Mouse (Mus musculus): Measurements from ENCODE around the gene Catsperz. TPM values are rescaled to one million over a fixed set of nuclear protein-coding genes. Genes with fewer than 3 reads are reported as not detected.

The Catsperz gene
- total RNA-seq, 1 experiment: 14.9 TPM

DNA sequence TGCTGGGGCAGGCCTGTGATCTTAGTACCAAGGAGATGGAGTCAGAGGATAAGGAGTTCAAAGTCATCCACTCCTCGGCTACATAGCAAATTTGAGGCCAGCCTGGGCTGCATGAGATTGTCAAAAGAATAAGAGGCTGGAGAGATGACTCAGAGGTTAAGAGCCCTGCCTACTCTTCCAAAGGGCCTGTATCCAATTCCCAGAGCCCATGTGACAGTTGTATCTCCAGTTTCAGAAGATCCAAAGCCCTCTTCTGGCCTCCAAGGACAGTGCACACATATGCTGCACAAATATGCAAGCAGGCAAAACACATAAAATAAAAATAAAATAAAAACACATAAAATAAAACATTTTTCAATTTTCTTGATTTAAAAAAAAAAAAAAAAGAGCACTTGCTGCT, 50.9 kb downstream of the Catsperz start:
- Histone ChIP-seq H3K9me3 (ENCODE audit: control insufficient read depth, insufficient read depth, low read depth, low read length) (no peaks in the 10 kb centered on the region), H3K36me3 (ENCODE audit: control insufficient read depth, insufficient read depth, low read length, poor library complexity, severe bottlenecking) (no peaks in the 10 kb centered on the region), H3K4me3 (ENCODE audit: insufficient read depth in 1 of 2, low read depth in 1 of 2, low read length in 2 of 2, poor library complexity in 1 of 2, severe bottlenecking in 1 of 2) (no peak overlapping the region), H3K4me1 (ENCODE audit: control insufficient read depth in 2 of 2, insufficient read depth in 2 of 2, low read length in 2 of 2, poor library complexity in 1 of 2) (peaks cover under 1 to 2% of the 10 kb centered on the region in 2 experiments; a peak in 1 of 4 replicates), H3K9ac (ENCODE audit: insufficient read depth, low read depth, low read length, poor library complexity, severe bottlenecking) (no peak overlapping the region), H3K27ac (ENCODE audit: insufficient read depth, low read depth, low read length, poor library complexity, severe bottlenecking) (no peak overlapping the region)
- in situ Hi-C loops (cut with MboI; ENCODE audit: low sequenced_read_pairs in 2 of 2, unreplicated experiment in 2 of 2): no loop called here
- TF ChIP-seq HCFC1 (IDR thresholded peaks at IDR 0.05; ENCODE audit: borderline replicate concordance, insufficient read depth, low read length) (no peak), MAFK (IDR thresholded peaks at IDR 0.05; ENCODE audit: insufficient read depth, low read depth, low read length) (no peak), ZNF384 (IDR thresholded peaks at IDR 0.05; ENCODE audit: low read depth, low read length) (no peak), CHD2 (IDR thresholded peaks at IDR 0.05; ENCODE audit: low read depth, low read length) (no peak), ZC3H11A (IDR thresholded peaks at IDR 0.05; ENCODE audit: borderline replicate concordance, low read depth, low read length) (no peak)
- DNase-seq (ENCODE audit: low read depth, low spot score): no peak

DNA sequence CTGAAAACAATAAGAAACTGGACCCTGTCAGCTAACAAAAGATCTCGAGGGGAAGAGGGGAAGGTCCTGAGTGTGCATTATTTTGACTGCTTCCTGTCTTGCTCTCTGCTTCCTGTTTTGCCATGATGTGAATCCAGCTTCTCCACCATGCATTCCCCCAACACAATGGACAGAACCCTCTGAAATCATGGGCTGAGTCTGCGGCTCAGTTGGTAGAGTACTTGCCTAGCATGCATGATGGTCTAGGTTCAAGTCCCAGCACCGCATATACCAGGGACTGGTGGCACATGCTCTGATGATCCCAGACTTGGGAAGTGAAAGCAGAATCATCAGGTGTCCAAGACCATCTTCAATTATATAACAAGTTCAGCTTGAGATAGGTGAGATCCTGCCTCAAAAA, 52.5 kb downstream of the Catsperz start:
- Histone ChIP-seq H3K36me3 (ENCODE audit: control insufficient read depth, insufficient read depth, low read length, poor library complexity, severe bottlenecking) (no peaks in the 10 kb centered on the region), H3K9me3 (ENCODE audit: control insufficient read depth, insufficient read depth, low read depth, low read length) (no peaks in the 10 kb centered on the region), H3K27ac (ENCODE audit: insufficient read depth, low read depth, low read length, poor library complexity, severe bottlenecking) (no peak overlapping the region), H3K9ac (ENCODE audit: insufficient read depth, low read depth, low read length, poor library complexity, severe bottlenecking) (no peak overlapping the region), H3K4me3 (ENCODE audit: insufficient read depth in 1 of 2, low read depth in 1 of 2, low read length in 2 of 2, poor library complexity in 1 of 2, severe bottlenecking in 1 of 2) (no peak overlapping the region), H3K4me1 (ENCODE audit: control insufficient read depth in 2 of 2, insufficient read depth in 2 of 2, low read length in 2 of 2, poor library complexity in 1 of 2) (peaks cover 2% of the 10 kb centered on the region in 2 experiments; a peak in 1 of 4 replicates)
- no peak for TF ChIP-seq ZNF384 (IDR thresholded peaks at IDR 0.05; ENCODE audit: low read depth, low read length)
- TF ChIP-seq HCFC1 (IDR thresholded peaks at IDR 0.05; ENCODE audit: borderline replicate concordance, insufficient read depth, low read length): no peak
- TF ChIP-seq ZC3H11A (IDR thresholded peaks at IDR 0.05; ENCODE audit: borderline replicate concordance, low read depth, low read length): no peak
- TF ChIP-seq MAFK (IDR thresholded peaks at IDR 0.05; ENCODE audit: insufficient read depth, low read depth, low read length): no peak
- TF ChIP-seq CHD2 (IDR thresholded peaks at IDR 0.05; ENCODE audit: low read depth, low read length): no peak
- in situ Hi-C loops (cut with MboI; ENCODE audit: low sequenced_read_pairs in 2 of 2, unreplicated experiment in 2 of 2): no loop called here
- DNase-seq (ENCODE audit: low read depth, low spot score): no peak

Other genes with a start within 250 kb of the Catsperz start
- gene Rps6ka4, start 84.7 kb downstream of the Catsperz start, total RNA-seq (2012; rRNA removed): 11.5 and 14.4 TPM in 2 replicates
- gene Ccdc88b, start 67.2 kb downstream of the Catsperz start, total RNA-seq (2012; rRNA removed): 2.7 and 3.5 TPM in 2 replicates
- 90.7 and 105 TPM in 2 replicates for gene Trmt112, start 15.7 kb downstream of the Catsperz start, total RNA-seq (2012; rRNA removed)
- 51.6 and 59.0 TPM in 2 replicates for gene Prdx5, start 15.3 kb downstream of the Catsperz start, total RNA-seq (2012; rRNA removed)
- gene Esrra, start 3.6 kb downstream of the Catsperz start, total RNA-seq (2012; rRNA removed): 23.1 and 30.1 TPM in 2 replicates
- 2.3 and 4.4 TPM in 2 replicates for gene Kcnk4, start 9.1 kb upstream of the Catsperz start, total RNA-seq (2012; rRNA removed)
- 16.3 and 22.9 TPM in 2 replicates for gene Bad, start 16.5 kb upstream of the Catsperz start, total RNA-seq (2012; rRNA removed)
- 23.2 and 23.7 TPM in 2 replicates for gene Gpr137, start 17.1 kb upstream of the Catsperz start, total RNA-seq (2012; rRNA removed)
- gene Ppp1r14b, start 49.6 kb upstream of the Catsperz start, total RNA-seq (2012; rRNA removed): 365 and 385 TPM in 2 replicates
- gene Plcb3, start 51.1 kb upstream of the Catsperz start, total RNA-seq (2012; rRNA removed): 42.3 and 55.1 TPM in 2 replicates
- 51.0 and 64.0 TPM in 2 replicates for gene Fkbp2, start 55.1 kb upstream of the Catsperz start, total RNA-seq (2012; rRNA removed)
- gene Vegfb, start 62.3 kb upstream of the Catsperz start, total RNA-seq (2012; rRNA removed): 10.0 and 14.3 TPM in 2 replicates
- 14.0 and 22.0 TPM in 2 replicates for gene Dnajc4, start 67.2 kb upstream of the Catsperz start, total RNA-seq (2012; rRNA removed)
- 12.7 and 13.2 TPM in 2 replicates for gene Nudt22, start 70.7 kb upstream of the Catsperz start, total RNA-seq (2012; rRNA removed)
- 5.0 and 6.9 TPM in 2 replicates for gene Trpt1, start 70.8 kb upstream of the Catsperz start, total RNA-seq (2012; rRNA removed)
- gene Fermt3, start 94.1 kb upstream of the Catsperz start, total RNA-seq (2012; rRNA removed): 2.6 and 3.8 TPM in 2 replicates
- gene Stip1, start 114.6 kb upstream of the Catsperz start, total RNA-seq (2012; rRNA removed): 217 and 280 TPM in 2 replicates
- gene Macrod1, start 131.4 kb upstream of the Catsperz start, total RNA-seq (2012; rRNA removed): 1.4 and 3.5 TPM in 2 replicates
- 0.36 and 0.48 TPM in 2 replicates for gene Flrt1, start 180.3 kb upstream of the Catsperz start, total RNA-seq (2012; rRNA removed)

All from ES-E14 (cell line).